Mouse (Mus musculus) embryonic facial prominence, embryonic 14.5 days (tissue): Measurements from ENCODE around the gene Sh3rf3. TPM values are rescaled to one million over a fixed set of nuclear protein-coding genes. Genes with fewer than 3 reads are reported as not detected.

Experiments used
- ATAC-seq: fragments of 200-750 bp; cut with Nextera tagmentation; 2 replicates; pipeline ENCODE4 v1.8.0; 2017; ENCODE audit warnings: low read depth, moderate number of reproducible peaks, moderate TSS enrichment
- DNase-seq: peaks from one replicate; pipeline ENCODE4 v3.0.0-alpha.2; 2015; ENCODE audit warnings: low spot score
- H3K27ac ChIP-seq: fragments of 300-500 bp; sonication (generic); replicated peaks from 2 replicates; pipeline ENCODE4 v1.5.1; 2014; ENCODE audit warnings: low read depth, mild to moderate bottlenecking, low read length, moderate library complexity
- H3K27me3 ChIP-seq: fragments of 300-500 bp; sonication (generic); replicated peaks from 2 replicates; pipeline ENCODE4 v1.6.1; 2014; ENCODE audit warnings: low read length; ENCODE audit not compliant: control insufficient read depth, insufficient read depth
- H3K36me3 ChIP-seq: fragments of 300-500 bp; sonication (generic); 2 replicates; pipeline ENCODE4 v1.6.1; 2014; ENCODE audit warnings: low read length, mixed read lengths; ENCODE audit not compliant: control insufficient read depth, insufficient read depth
- H3K4me1 ChIP-seq: fragments of 300-500 bp; sonication (generic); 2 replicates; pipeline ENCODE4 v1.6.1; 2014; ENCODE audit warnings: antibody characterized with exemption, low read length; ENCODE audit not compliant: control insufficient read depth, insufficient read depth
- H3K4me2 ChIP-seq: fragments of 300-500 bp; sonication (generic); 2 replicates; pipeline ENCODE4 v1.6.1; 2014; ENCODE audit warnings: low read depth, mild to moderate bottlenecking, low read length, moderate library complexity, mixed read lengths
- H3K4me3 ChIP-seq: fragments of 300-500 bp; sonication (generic); 2 replicates; pipeline ENCODE4 v1.5.1; 2014; ENCODE audit warnings: low read depth, mild to moderate bottlenecking, low read length
- H3K9ac ChIP-seq: fragments of 300-500 bp; sonication (generic); 2 replicates; pipeline ENCODE4 v1.6.1; 2014; ENCODE audit warnings: low read depth, mild to moderate bottlenecking, low read length, moderate library complexity, mixed read lengths
- H3K9me3 ChIP-seq: fragments of 300-500 bp; sonication (generic); 2 replicates; pipeline ENCODE4 v1.6.1; 2016; ENCODE audit warnings: low read length; ENCODE audit not compliant: control insufficient read depth
- whole genome bisulfite sequencing: fragments of 180-500 bp; shearing (Covaris S2); extraction: QIAGEN DNeasy Blood & Tissue Kit; methylation state at CpG from one replicate; pipeline ENCODE4 v1.1.7; 2014; 5-methylcytosine and 5-hydroxymethylcytosine counted together
- polyA plus RNA-seq: library from polyadenylated mRNA; unstranded; fragments of >200 nt; fragmentation: Nextera tagmentation; extraction: Ambion mirVana; gene quantifications from 2 replicates; pipeline ENCODE4 v1.2.1, GENCODE M21; 2014

Gene Sh3rf3
- polyA plus RNA-seq, 1 experiment from 2014 or later = 3.1 TPM

GRCm38 (mm10) chr10:58969351-58969750, 156.2 kb downstream of the Sh3rf3 start:
- ATAC-seq (no peak), DNase-seq (no peak)
- Histone ChIP-seq H3K27ac (no peak overlapping the region), H3K27me3 (no peaks in the 10 kb centered on the region), H3K4me1 (no peaks in the 10 kb centered on the region), H3K4me3 (no peak overlapping the region), H3K9me3 (no peaks in the 10 kb centered on the region), H3K9ac (no peak overlapping the region), H3K36me3 (no peaks in the 10 kb centered on the region), H3K4me2 (no peak overlapping the region)
- 87% methylated on average over 5 of the region's 5 CpGs for WGBS

- Histone ChIP-seq H3K4me1 (no peaks in the 10 kb centered on the region), H3K27ac (no peak overlapping the region), H3K4me3 (no peak overlapping the region), H3K36me3 (no peaks in the 10 kb centered on the region), H3K9me3 (no peaks in the 10 kb centered on the region), H3K4me2 (no peak overlapping the region), H3K9ac (no peak overlapping the region), H3K27me3 (no peaks in the 10 kb centered on the region)
- DNase-seq = no peak
- WGBS = 95% methylated on average over 1 of the region's 1 CpGs
- no peak for ATAC-seq
Observed at GRCm38 (mm10) chr10:58972115-58972514, 159.0 kb downstream of the Sh3rf3 start.

- Histone ChIP-seq H3K9ac (no peak overlapping the region), H3K36me3 (no peaks in the 10 kb centered on the region), H3K4me3 (no peak overlapping the region), H3K9me3 (no peaks in the 10 kb centered on the region), H3K27me3 (no peaks in the 10 kb centered on the region), H3K4me2 (no peak overlapping the region), H3K4me1 (no peaks in the 10 kb centered on the region), H3K27ac (no peak overlapping the region)
- WGBS = 71% methylated on average over 5 of the region's 5 CpGs
- DNase-seq (peak; percentile 16), ATAC-seq (no peak)
Observed at GRCm38 (mm10) chr10:58974138-58974537, 161.0 kb downstream of the Sh3rf3 start.

- Histone ChIP-seq H3K9me3 (no peaks in the 10 kb centered on the region), H3K27me3 (no peaks in the 10 kb centered on the region), H3K4me2 (no peak overlapping the region), H3K4me1 (no peaks in the 10 kb centered on the region), H3K9ac (no peak overlapping the region), H3K27ac (no peak overlapping the region), H3K36me3 (no peaks in the 10 kb centered on the region), H3K4me3 (no peak overlapping the region)
- no peak for ATAC-seq
- DNase-seq = no peak
- WGBS = 36% methylated on average over 7 of the region's 7 CpGs
Observed at GRCm38 (mm10) chr10:58979320-58979959, 166.3 kb downstream of the Sh3rf3 start.

GRCm38 (mm10) chr10:58981674-58982329, 168.6 kb downstream of the Sh3rf3 start:
- ATAC-seq (no peak), DNase-seq (peak; percentile 13)
- no peaks in the 10 kb centered on the region for H3K27me3 ChIP-seq
- no peaks in the 10 kb centered on the region for H3K36me3 ChIP-seq
- H3K9ac ChIP-seq = no peak overlapping the region
- no peak overlapping the region for H3K4me3 ChIP-seq
- H3K9me3 ChIP-seq = no peaks in the 10 kb centered on the region
- H3K27ac ChIP-seq = no peak overlapping the region
- H3K4me1 ChIP-seq = no peaks in the 10 kb centered on the region
- H3K4me2 ChIP-seq = no peak overlapping the region
- 78% methylated on average over 9 of the region's 9 CpGs for WGBS

DNA sequence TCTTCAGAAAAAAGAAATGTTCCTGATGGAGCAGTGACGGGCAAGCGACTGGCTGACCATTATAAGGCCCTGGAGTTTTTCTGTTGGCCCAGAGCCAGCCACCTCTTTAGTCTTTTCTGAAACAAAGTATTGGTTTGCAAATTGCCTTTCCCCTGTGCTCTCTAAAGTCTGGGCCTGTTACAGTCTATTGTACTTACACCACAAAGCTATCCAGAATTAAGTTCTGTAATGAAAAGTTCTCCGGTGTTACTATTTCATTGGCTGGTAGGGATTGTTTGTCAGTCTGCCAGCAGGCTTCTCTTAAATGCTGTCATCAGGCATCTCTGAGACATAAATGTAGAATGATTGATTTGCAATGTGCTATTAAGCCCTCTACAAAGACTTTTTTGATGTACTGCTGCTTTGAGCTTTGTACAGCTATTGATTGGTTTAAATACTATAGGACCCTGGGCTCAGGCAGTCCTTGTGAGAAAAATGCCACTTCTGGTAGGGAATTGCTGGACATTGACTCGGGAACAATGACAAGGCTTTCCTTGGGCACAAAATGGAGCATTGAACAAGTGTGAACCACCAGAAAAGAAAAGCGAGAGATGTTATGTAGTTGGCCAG, 169.5 kb downstream of the Sh3rf3 start:
- H3K9ac ChIP-seq = no peak overlapping the region
- no peak overlapping the region for H3K4me3 ChIP-seq
- no peaks in the 10 kb centered on the region for H3K36me3 ChIP-seq
- DNase-seq (peak; percentile 29), ATAC-seq (no peak)
- H3K4me1 ChIP-seq = no peaks in the 10 kb centered on the region
- H3K27me3 ChIP-seq = no peaks in the 10 kb centered on the region
- no peaks in the 10 kb centered on the region for H3K9me3 ChIP-seq
- H3K27ac ChIP-seq = no peak overlapping the region
- no peak overlapping the region for H3K4me2 ChIP-seq
- 68% methylated on average over 5 of the region's 5 CpGs for WGBS

DNA sequence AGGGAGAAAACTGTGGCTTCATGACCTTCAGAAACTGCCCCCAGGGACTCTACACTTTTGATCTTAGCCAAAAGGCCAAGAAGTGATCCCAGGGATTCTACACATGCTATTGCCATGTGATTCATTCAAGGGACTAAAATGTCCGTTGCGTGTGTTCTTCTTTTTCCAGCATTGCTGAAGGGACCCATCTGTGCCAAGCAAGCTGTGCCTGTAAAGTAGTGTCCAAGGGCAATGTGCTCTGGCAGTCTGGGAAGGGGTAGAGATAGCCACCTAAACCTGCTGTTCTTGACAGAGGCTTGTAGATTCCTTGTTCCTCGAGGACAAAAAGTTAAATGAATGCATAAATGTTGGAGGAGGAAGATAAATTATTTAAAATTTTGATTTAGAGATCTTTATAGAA, 178.5 kb downstream of the Sh3rf3 start:
- Histone ChIP-seq H3K4me1 (no peaks in the 10 kb centered on the region), H3K9ac (no peak overlapping the region), H3K4me3 (no peak overlapping the region), H3K36me3 (no peaks in the 10 kb centered on the region), H3K27me3 (no peaks in the 10 kb centered on the region), H3K4me2 (no peak overlapping the region), H3K27ac (no peak overlapping the region), H3K9me3 (no peaks in the 10 kb centered on the region)
- DNase-seq (no peak), ATAC-seq (no peak)
- WGBS = 79% methylated on average over 3 of the region's 3 CpGs

- Histone ChIP-seq H3K9ac (no peak overlapping the region), H3K27ac (no peak overlapping the region), H3K27me3 (no peaks in the 10 kb centered on the region), H3K4me1 (no peaks in the 10 kb centered on the region), H3K4me3 (no peak overlapping the region), H3K4me2 (no peak overlapping the region), H3K9me3 (no peaks in the 10 kb centered on the region), H3K36me3 (no peaks in the 10 kb centered on the region)
- no peak for ATAC-seq
- 76% methylated on average over 2 of the region's 2 CpGs for WGBS
- DNase-seq = no peak
Observed at GRCm38 (mm10) chr10:58994726-58995125, 181.6 kb downstream of the Sh3rf3 start.

DNA sequence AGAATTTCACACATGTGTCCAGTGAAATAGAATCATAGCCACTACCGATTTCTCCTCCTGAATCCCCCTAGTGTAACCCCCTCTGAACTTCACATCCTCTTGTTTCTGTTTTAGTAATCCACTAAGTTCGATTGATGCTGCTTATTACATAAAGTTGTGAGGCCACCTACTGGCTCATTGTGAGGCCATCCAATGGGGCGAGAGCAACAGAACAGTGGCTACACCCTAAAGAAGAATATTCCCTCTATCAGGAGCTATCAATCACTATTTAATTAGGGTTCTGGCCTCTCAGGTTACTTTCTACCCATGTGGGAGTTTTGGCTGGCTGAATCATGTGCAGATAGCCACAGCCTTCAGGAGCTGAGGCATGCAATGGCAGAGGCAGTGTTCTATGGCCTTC, 182.0 kb downstream of the Sh3rf3 start:
- Histone ChIP-seq H3K9me3 (no peaks in the 10 kb centered on the region), H3K4me1 (no peaks in the 10 kb centered on the region), H3K27ac (no peak overlapping the region), H3K4me3 (no peak overlapping the region), H3K36me3 (no peaks in the 10 kb centered on the region), H3K27me3 (no peaks in the 10 kb centered on the region), H3K9ac (no peak overlapping the region), H3K4me2 (no peak overlapping the region)
- ATAC-seq (no peak), DNase-seq (no peak)
- 68% methylated on average over 3 of the region's 3 CpGs for WGBS
